Mouse (Mus musculus): ENCODE measurements around the gene Tmcc3. TPM values are rescaled to one million over a fixed set of nuclear protein-coding genes. Genes with fewer than 3 reads are reported as not detected.

Tmcc3 gene
- polyA plus RNA-seq, 1 experiment = 6.2 TPM

DNA sequence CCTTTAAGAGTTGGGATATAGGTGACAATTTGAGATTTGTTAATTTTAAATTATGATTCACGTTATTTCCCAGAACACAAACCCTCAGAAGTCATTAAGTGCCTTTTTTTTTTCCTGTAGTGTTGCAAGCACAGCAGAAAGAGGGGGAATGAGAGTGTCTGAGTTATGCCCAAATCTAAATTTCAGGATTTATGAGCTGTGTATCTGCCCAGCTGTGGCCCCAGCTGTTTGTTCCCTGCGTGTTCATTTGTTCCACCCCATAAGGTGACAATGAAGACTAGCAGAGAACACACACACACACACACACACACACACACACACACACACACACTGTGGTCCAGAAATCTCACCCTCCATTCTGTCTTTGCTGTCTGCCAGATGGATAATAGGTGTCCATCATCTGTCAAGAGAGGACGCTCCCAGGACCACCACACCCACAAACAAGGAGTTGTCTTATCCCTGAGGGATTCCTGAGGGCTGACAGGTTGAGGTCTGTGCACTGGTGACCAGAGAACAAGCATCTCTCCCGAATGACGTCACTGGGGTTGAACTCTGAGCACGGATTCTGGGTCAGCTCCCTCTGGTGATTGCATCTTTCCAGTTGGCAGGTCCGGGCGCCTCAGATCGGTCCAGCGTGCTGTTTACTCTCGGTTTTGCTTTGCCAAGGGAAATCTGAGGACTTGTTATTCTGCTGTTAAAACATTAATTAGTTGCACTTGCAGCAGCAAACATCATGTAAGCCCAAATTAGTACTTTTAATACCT, 86.3 kb downstream of the Tmcc3 start:
- Histone ChIP-seq H3K36me3 (ENCODE audit: control insufficient read depth, insufficient read depth, low read length) (no peaks in the 10 kb centered on the region), H3K27ac (ENCODE audit: insufficient read depth, low read length) (no peak overlapping the region), H3K27me3 (ENCODE audit: control insufficient read depth, insufficient read depth, low read length) (no peaks in the 10 kb centered on the region), H3K4me1 (ENCODE audit: control insufficient read depth, insufficient read depth, insufficient read length) (no peaks in the 10 kb centered on the region), H3K4me3 (ENCODE audit: extremely low read depth, insufficient read depth, insufficient read length) (no peak overlapping the region)
- TF ChIP-seq POLR2A (IDR thresholded peaks at IDR 0.05; ENCODE audit: low read depth, low read length) (no peak), CTCF (IDR thresholded peaks at IDR 0.05; ENCODE audit: extremely low read depth, insufficient read depth, insufficient read length, insufficient replicate concordance) (no peak)
- DNase-seq (ENCODE audit: low read depth in 1 of 2, low spot score in 2 of 2) = no peak
- WGBS = 81% methylated on average over 11 of the region's 11 CpGs

DNA sequence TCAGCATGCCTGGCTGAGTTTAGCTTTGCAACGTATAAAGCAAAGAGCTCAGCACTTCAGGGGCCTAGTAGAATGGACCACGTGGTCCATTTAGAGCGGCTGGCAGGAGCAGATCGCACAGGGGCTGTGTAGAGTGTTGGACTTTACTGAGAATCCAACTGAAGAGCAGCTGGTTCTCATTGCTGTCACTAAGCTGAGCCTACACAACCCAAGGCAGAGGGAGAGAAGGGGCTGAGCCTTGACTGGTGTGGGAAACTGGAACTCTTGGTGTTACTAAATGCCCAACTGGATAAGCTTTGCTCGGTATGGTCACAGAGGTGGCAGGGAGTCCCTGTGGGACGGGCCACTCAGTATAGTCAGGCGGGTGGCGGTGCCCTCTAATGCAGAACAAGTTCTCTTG, 89.1 kb downstream of the Tmcc3 start:
- Histone ChIP-seq H3K27ac (ENCODE audit: insufficient read depth, low read length) (no peak overlapping the region), H3K4me1 (ENCODE audit: control insufficient read depth, insufficient read depth, insufficient read length) (no peaks in the 10 kb centered on the region), H3K27me3 (ENCODE audit: control insufficient read depth, insufficient read depth, low read length) (no peaks in the 10 kb centered on the region), H3K4me3 (ENCODE audit: extremely low read depth, insufficient read depth, insufficient read length) (no peak overlapping the region), H3K36me3 (ENCODE audit: control insufficient read depth, insufficient read depth, low read length) (no peaks in the 10 kb centered on the region)
- TF ChIP-seq CTCF (IDR thresholded peaks at IDR 0.05; ENCODE audit: extremely low read depth, insufficient read depth, insufficient read length, insufficient replicate concordance) = no peak
- TF ChIP-seq POLR2A (IDR thresholded peaks at IDR 0.05; ENCODE audit: low read depth, low read length) = no peak
- WGBS = 87% methylated on average over 8 of the region's 8 CpGs
- no peak for DNase-seq (ENCODE audit: low read depth in 1 of 2, low spot score in 2 of 2)

- H3K4me3 ChIP-seq (ENCODE audit: extremely low read depth, insufficient read depth, insufficient read length) = no peak overlapping the region
- WGBS = 58% methylated on average over 3 of the region's 3 CpGs
- no peaks in the 10 kb centered on the region for H3K27me3 ChIP-seq (ENCODE audit: control insufficient read depth, insufficient read depth, low read length)
- DNase-seq (ENCODE audit: low read depth in 1 of 2, low spot score in 2 of 2) = no peak
- H3K36me3 ChIP-seq (ENCODE audit: control insufficient read depth, insufficient read depth, low read length) = no peaks in the 10 kb centered on the region
- no peak overlapping the region for H3K27ac ChIP-seq (ENCODE audit: insufficient read depth, low read length)
- no peak for TF ChIP-seq CTCF (IDR thresholded peaks at IDR 0.05; ENCODE audit: extremely low read depth, insufficient read depth, insufficient read length, insufficient replicate concordance)
- no peak for TF ChIP-seq POLR2A (IDR thresholded peaks at IDR 0.05; ENCODE audit: low read depth, low read length)
- no peaks in the 10 kb centered on the region for H3K4me1 ChIP-seq (ENCODE audit: control insufficient read depth, insufficient read depth, insufficient read length)
Measured at GRCm38 (mm10) chr10:94405456-94405855, 93.7 kb downstream of the Tmcc3 start.

GRCm38 (mm10) chr10:94406821-94407220, 95.1 kb downstream of the Tmcc3 start:
- TF ChIP-seq POLR2A (IDR thresholded peaks at IDR 0.05; ENCODE audit: low read depth, low read length) (no peak), CTCF (IDR thresholded peaks at IDR 0.05; ENCODE audit: extremely low read depth, insufficient read depth, insufficient read length, insufficient replicate concordance) (no peak)
- DNase-seq (ENCODE audit: low read depth in 1 of 2, low spot score in 2 of 2) = no peak
- Histone ChIP-seq H3K27me3 (ENCODE audit: control insufficient read depth, insufficient read depth, low read length) (no peaks in the 10 kb centered on the region), H3K36me3 (ENCODE audit: control insufficient read depth, insufficient read depth, low read length) (no peaks in the 10 kb centered on the region), H3K4me1 (ENCODE audit: control insufficient read depth, insufficient read depth, insufficient read length) (no peaks in the 10 kb centered on the region), H3K27ac (ENCODE audit: insufficient read depth, low read length) (no peak overlapping the region), H3K4me3 (ENCODE audit: extremely low read depth, insufficient read depth, insufficient read length) (no peak overlapping the region)
- 91% methylated on average over 7 of the region's 7 CpGs for WGBS

DNA sequence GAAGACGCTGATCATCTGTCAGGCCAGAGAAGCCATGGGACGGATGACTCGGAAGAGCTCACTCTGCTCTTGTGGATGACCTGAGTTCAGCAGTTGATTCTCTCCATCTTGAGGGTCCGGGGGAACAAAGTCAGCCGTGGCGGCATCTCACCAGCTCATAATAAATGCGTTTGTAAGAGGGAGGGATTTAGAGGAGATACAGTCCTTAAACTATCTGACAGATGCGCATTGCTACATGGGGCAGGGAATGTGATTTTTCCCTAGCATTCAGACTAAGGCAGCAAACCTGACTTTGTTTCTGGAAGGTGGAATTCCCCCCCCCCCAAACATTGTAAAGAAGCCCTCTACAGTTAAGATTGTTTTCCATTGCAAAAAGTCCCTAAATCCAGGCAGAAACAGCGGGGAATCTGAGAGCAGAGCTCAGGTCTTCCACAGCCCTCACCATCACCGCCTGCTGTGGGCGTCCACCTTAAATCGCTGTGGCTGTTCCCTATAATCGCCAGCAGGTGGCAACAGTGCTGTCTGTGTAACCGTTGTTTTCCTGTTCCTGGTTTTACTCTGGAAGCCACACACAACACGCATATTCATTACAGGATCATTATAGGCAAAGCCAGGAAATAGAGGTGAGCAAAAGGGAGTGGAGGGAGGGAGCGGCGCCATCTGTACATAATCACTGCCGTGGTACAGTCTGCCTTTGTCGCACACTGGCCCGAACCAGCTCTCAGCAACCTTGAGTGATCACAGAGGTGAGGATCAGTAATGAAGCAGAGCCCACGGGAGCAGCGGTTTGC, 96.8 kb downstream of the Tmcc3 start:
- no peaks in the 10 kb centered on the region for H3K27me3 ChIP-seq (ENCODE audit: control insufficient read depth, insufficient read depth, low read length)
- no peaks in the 10 kb centered on the region for H3K4me1 ChIP-seq (ENCODE audit: control insufficient read depth, insufficient read depth, insufficient read length)
- 26% methylated on average over 22 of the region's 22 CpGs for WGBS
- no peaks in the 10 kb centered on the region for H3K36me3 ChIP-seq (ENCODE audit: control insufficient read depth, insufficient read depth, low read length)
- TF ChIP-seq POLR2A (IDR thresholded peaks at IDR 0.05; ENCODE audit: low read depth, low read length) (no peak), CTCF (IDR thresholded peaks at IDR 0.05; ENCODE audit: extremely low read depth, insufficient read depth, insufficient read length, insufficient replicate concordance) (peak; percentile 67; the same call in 1 of the 2 replicates)
- peak; percentile 22 to 59 for DNase-seq (ENCODE audit: low read depth in 1 of 2, low spot score in 2 of 2)
- no peak overlapping the region for H3K27ac ChIP-seq (ENCODE audit: insufficient read depth, low read length)
- peak overlapping the region; percentile 50; the same call in 1 of the 2 replicates for H3K4me3 ChIP-seq (ENCODE audit: extremely low read depth, insufficient read depth, insufficient read length)

GRCm38 (mm10) chr10:94409661-94410060, 97.9 kb downstream of the Tmcc3 start:
- Histone ChIP-seq H3K36me3 (ENCODE audit: control insufficient read depth, insufficient read depth, low read length) (no peaks in the 10 kb centered on the region), H3K27me3 (ENCODE audit: control insufficient read depth, insufficient read depth, low read length) (no peaks in the 10 kb centered on the region), H3K27ac (ENCODE audit: insufficient read depth, low read length) (no peak overlapping the region), H3K4me1 (ENCODE audit: control insufficient read depth, insufficient read depth, insufficient read length) (no peaks in the 10 kb centered on the region), H3K4me3 (ENCODE audit: extremely low read depth, insufficient read depth, insufficient read length) (no peak overlapping the region)
- 80% methylated on average over 6 of the region's 6 CpGs for WGBS
- no peak for DNase-seq (ENCODE audit: low read depth in 1 of 2, low spot score in 2 of 2)
- TF ChIP-seq POLR2A (IDR thresholded peaks at IDR 0.05; ENCODE audit: low read depth, low read length) (no peak), CTCF (IDR thresholded peaks at IDR 0.05; ENCODE audit: extremely low read depth, insufficient read depth, insufficient read length, insufficient replicate concordance) (no peak)
